Mouse (Mus musculus) heart, adult 2 months (tissue): ENCODE data around the gene Dtd1.

Experiments used
- CTCF ChIP-seq: fragments of 200-600 bp; IDR thresholded peaks from 2 replicates; pipeline ENCODE4 v1.8.1; 2022; ENCODE audit warnings: antibody characterized with exemption, mild to moderate bottlenecking, moderate library complexity
- POLR2A ChIP-seq: fragments of 200-500 bp; IDR thresholded peaks from 2 replicates; pipeline ENCODE4 v1.6.1; 2011; ENCODE audit warnings: mild to moderate bottlenecking, low read depth, low read length, control low read depth; ENCODE audit not compliant: insufficient read depth

DNA sequence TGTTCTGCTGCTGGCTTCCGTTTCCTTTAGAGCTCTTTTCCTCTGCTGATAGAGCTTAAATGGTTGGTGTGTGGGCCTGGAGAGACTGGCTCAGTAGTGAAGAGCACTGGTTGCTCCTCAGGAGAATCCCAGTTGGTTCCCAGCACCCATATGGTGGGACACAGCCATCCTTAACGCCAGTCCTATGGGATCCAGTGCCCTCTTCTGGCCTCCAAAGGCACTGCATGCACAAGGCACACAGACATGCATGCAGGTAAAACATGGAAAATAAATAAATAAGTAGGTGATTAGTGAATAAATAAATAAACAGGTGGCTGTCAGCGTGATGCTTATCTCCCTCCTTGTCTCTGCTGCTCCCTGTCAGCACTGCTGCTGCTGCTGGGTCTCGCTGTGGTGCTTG lies 11.0 kb upstream of the Dtd1 start:
- peak; percentile 54 for TF ChIP-seq CTCF
- no peak for TF ChIP-seq POLR2A
